Mouse (Mus musculus) hematopoietic stem cell, adult 5-6 weeks (primary cell): ENCODE measurements around the gene 2410004B18Rik. TPM values are rescaled to one million over a fixed set of nuclear protein-coding genes. Genes with fewer than 3 reads are reported as not detected.

Experiments
- ATAC-seq, 2 experiments: fragments of 125-278 bp in 1 of 2; replicated peaks in 1 of 2; 2 replicates each; pipeline ENCODE4 v1.8.0; 2016 to 2017; ENCODE audit warnings: inconsistent platforms in 2 of 2, mild to moderate bottlenecking in 2 of 2, moderate number of reproducible peaks in 2 of 2, low read depth in 1 of 2, moderate TSS enrichment in 1 of 2; ENCODE audit not compliant: low FRiP score in 2 of 2, poor library complexity in 2 of 2, severe bottlenecking in 2 of 2, insufficient read depth in 1 of 2, low TSS enrichment in 1 of 2
- total RNA-seq: library from RNA; stranded (forward); fragments of 172-1452, 232-1000 nt; gene quantifications from 2 replicates; pipeline ENCODE4 v1.2.3, GENCODE M21; 2017

The 2410004B18Rik gene
- total RNA-seq, 1 experiment from 2014 or later, result 39.2 TPM

- ATAC-seq, result peak; percentile 94 to 96
Measured at GRCm38 (mm10) chr3:145923874-145924577, 13.8 kb upstream of the 2410004B18Rik start.

- ATAC-seq, result peak in 1 of 2 experiments; percentile 14; a peak in 2 of 4 replicates
Measured at GRCm38 (mm10) chr3:145924649-145925337, 13.0 kb upstream of the 2410004B18Rik start.

GRCm38 (mm10) chr3:145925506-145925905 is 12.3 kb upstream of the 2410004B18Rik start:
- no peak for ATAC-seq

GRCm38 (mm10) chr3:145929525-145930400 is 8.1 kb upstream of the 2410004B18Rik start:
- ATAC-seq, result peak; percentile 32 to 39; a peak in 1 of 4 replicates

GRCm38 (mm10) chr3:145933845-145934244 is 4.0 kb upstream of the 2410004B18Rik start:
- ATAC-seq, result peak; percentile 55 to 67; a peak in 3 of 4 replicates

- no peak for ATAC-seq
Measured at GRCm38 (mm10) chr3:145938405-145939349, 863 bp downstream of the 2410004B18Rik start.

GRCm38 (mm10) chr3:145939402-145939801 is 1.6 kb downstream of the 2410004B18Rik start:
- ATAC-seq, result no peak

GRCm38 (mm10) chr3:145939971-145940370 is 2.2 kb downstream of the 2410004B18Rik start:
- no peak for ATAC-seq

- peak; percentile 61 to 68 for ATAC-seq
Measured at GRCm38 (mm10) chr3:145941971-145942370, 4.2 kb downstream of the 2410004B18Rik start.

GRCm38 (mm10) chr3:145944348-145944747 is 6.5 kb downstream of the 2410004B18Rik start:
- no peak for ATAC-seq

- no peak for ATAC-seq
Measured at GRCm38 (mm10) chr3:145945904-145946303, 8.1 kb downstream of the 2410004B18Rik start.

GRCm38 (mm10) chr3:145946654-145947053 is 8.8 kb downstream of the 2410004B18Rik start:
- no peak for ATAC-seq

GRCm38 (mm10) chr3:145947539-145948204 is 9.9 kb downstream of the 2410004B18Rik start:
- ATAC-seq, result no peak

- ATAC-seq, result peak; percentile 48 to 70
Measured at GRCm38 (mm10) chr3:145950034-145950814, 12.4 kb downstream of the 2410004B18Rik start.

GRCm38 (mm10) chr3:145950815-145951130 is 13.0 kb downstream of the 2410004B18Rik start:
- ATAC-seq, result no peak
